Mouse (Mus musculus): ENCODE measurements at regions not wholly inside any gene's neighbourhood (a gene's known extent, or its start where the extent isn't known, plus 50 kb on each side); places are given as distances from the start of the nearest gene placed in this dataset.

- no peak overlapping the region for H3K4me3 ChIP-seq (ENCODE audit: low read depth, low read length)
- TF ChIP-seq EP300 (IDR thresholded peaks at IDR 0.05) (peak; percentile 41; the same call in 1 of the 2 replicates), CTCF (IDR thresholded peaks at IDR 0.05) (no peak)
- no peaks in the 10 kb centered on the region for H3K27me3 ChIP-seq (replicated peaks; ENCODE audit: insufficient read depth, low read length)
- H3K27ac ChIP-seq (ENCODE audit: low read length), result 0 out of 2 replicates have a peak overlapping the region, but pooled peaks have one; percentile 4
- no peak overlapping the region for H3K4me2 ChIP-seq (replicated peaks; ENCODE audit: low read depth, low read length)
- H3K36me3 ChIP-seq (ENCODE audit: insufficient read depth, low read length), result no peaks in the 10 kb centered on the region
- peak; percentile 31 for DNase-seq (ENCODE audit: low spot score)
- H3K9ac ChIP-seq (replicated peaks; ENCODE audit: low read depth), result no peak overlapping the region
- WGBS, result 37% methylated on average over 5 of the region's 5 CpGs
- ATAC-seq, result peak; percentile 58
- peaks cover 8% of the 10 kb centered on the region for H3K4me1 ChIP-seq (ENCODE audit: insufficient read depth, low read depth, low read length)
- H3K9me3 ChIP-seq (ENCODE audit: low read length), result no peaks in the 10 kb centered on the region
Observed at GRCm38 (mm10) chr13:28531534-28531999, 274.2 kb downstream of the Gm11361 start.

- Histone ChIP-seq H3K27ac (ENCODE audit: low read length) (no peak overlapping the region), H3K9ac (replicated peaks; ENCODE audit: low read depth) (no peak overlapping the region), H3K36me3 (ENCODE audit: insufficient read depth, low read length) (no peaks in the 10 kb centered on the region), H3K4me2 (replicated peaks; ENCODE audit: low read depth, low read length) (no peak overlapping the region), H3K27me3 (replicated peaks; ENCODE audit: insufficient read depth, low read length) (no peaks in the 10 kb centered on the region), H3K4me1 (ENCODE audit: insufficient read depth, low read depth, low read length) (peaks cover 8% of the 10 kb centered on the region), H3K9me3 (ENCODE audit: low read length) (no peaks in the 10 kb centered on the region), H3K4me3 (ENCODE audit: low read depth, low read length) (no peak overlapping the region)
- TF ChIP-seq EP300 (IDR thresholded peaks at IDR 0.05) (no peak), CTCF (IDR thresholded peaks at IDR 0.05) (no peak)
- DNase-seq (ENCODE audit: low spot score) (no peak), ATAC-seq (no peak)
- 22% methylated on average over 3 of the region's 3 CpGs for WGBS
Observed at GRCm38 (mm10) chr13:28530947-28531346, 273.6 kb downstream of the Gm11361 start.

DNA sequence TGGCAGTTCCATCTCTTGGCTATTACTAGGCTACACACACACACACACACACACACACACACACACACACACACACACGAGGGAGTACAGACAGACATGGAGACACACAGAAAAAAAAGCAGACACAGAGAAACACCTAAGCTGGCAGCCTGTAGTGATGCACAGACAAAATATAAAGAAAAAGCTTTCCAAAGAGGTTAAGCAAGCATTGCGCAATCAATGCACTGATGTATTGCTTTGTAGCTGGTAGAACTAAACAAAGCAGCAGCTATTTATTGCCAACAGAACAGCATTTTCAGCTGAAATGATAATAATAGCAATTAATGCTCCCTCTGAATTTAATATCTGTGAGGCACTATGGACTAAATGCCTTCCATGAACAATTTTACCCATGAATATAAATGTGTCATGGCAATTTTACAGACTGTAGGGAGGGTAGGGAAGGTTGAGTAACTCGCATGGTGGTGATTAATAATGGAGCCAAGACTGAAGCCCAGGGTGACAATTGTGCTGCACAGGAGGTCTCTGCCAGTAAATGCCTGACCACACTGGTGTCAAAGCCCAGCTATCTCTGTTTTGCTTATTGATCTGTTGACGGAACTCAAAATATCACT is 271.7 kb downstream of the Gm11361 start:
- TF ChIP-seq EP300 (IDR thresholded peaks at IDR 0.05) (no peak), CTCF (IDR thresholded peaks at IDR 0.05) (no peak)
- DNase-seq (ENCODE audit: low spot score) (peak; percentile 54), ATAC-seq (no peak)
- no peaks in the 10 kb centered on the region for H3K9me3 ChIP-seq (ENCODE audit: low read length)
- 70% methylated on average over 4 of the region's 4 CpGs for WGBS
- H3K36me3 ChIP-seq (ENCODE audit: insufficient read depth, low read length), result no peaks in the 10 kb centered on the region
- H3K4me1 ChIP-seq (ENCODE audit: insufficient read depth, low read depth, low read length), result peaks cover 8% of the 10 kb centered on the region
- no peak overlapping the region for H3K27ac ChIP-seq (ENCODE audit: low read length)
- H3K9ac ChIP-seq (replicated peaks; ENCODE audit: low read depth), result no peak overlapping the region
- H3K4me3 ChIP-seq (ENCODE audit: low read depth, low read length), result no peak overlapping the region
- no peaks in the 10 kb centered on the region for H3K27me3 ChIP-seq (replicated peaks; ENCODE audit: insufficient read depth, low read length)
- H3K4me2 ChIP-seq (replicated peaks; ENCODE audit: low read depth, low read length), result no peak overlapping the region

DNA sequence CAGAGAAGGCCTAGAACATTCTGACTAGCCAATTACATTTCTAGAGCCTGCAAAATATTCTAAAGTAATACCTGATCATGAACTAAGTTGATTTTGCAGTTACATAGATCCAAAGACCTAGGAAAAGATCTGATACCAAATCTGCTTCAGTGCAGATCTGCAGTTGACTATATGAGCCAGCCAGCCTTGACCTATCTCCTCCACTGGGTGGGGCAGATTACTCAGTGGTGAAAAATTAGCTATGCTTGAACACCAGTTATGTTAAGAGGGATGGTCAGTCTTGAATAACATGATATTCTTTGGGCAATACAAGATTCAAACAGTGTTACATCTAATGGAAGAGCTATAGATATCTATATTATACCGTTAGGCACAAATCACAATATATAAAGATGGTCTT is 269.0 kb downstream of the Gm11361 start:
- no peak overlapping the region for H3K27ac ChIP-seq (ENCODE audit: low read length)
- no peaks in the 10 kb centered on the region; the same call in 1 of the 2 replicates for H3K4me1 ChIP-seq (ENCODE audit: insufficient read depth, low read depth, low read length)
- H3K36me3 ChIP-seq (ENCODE audit: insufficient read depth, low read length), result no peaks in the 10 kb centered on the region
- DNase-seq (ENCODE audit: low spot score), result no peak
- H3K9ac ChIP-seq (replicated peaks; ENCODE audit: low read depth), result no peak overlapping the region
- no peak for ATAC-seq
- no peaks in the 10 kb centered on the region for H3K9me3 ChIP-seq (ENCODE audit: low read length)
- no peaks in the 10 kb centered on the region for H3K27me3 ChIP-seq (replicated peaks; ENCODE audit: insufficient read depth, low read length)
- H3K4me3 ChIP-seq (ENCODE audit: low read depth, low read length), result no peak overlapping the region
- 100% methylated on average over 1 of the region's 1 CpGs for WGBS
- H3K4me2 ChIP-seq (replicated peaks; ENCODE audit: low read depth, low read length), result no peak overlapping the region
- TF ChIP-seq EP300 (IDR thresholded peaks at IDR 0.05) (no peak), CTCF (IDR thresholded peaks at IDR 0.05) (peak; percentile 32)

GRCm38 (mm10) chr13:28524411-28524810 is 267.1 kb downstream of the Gm11361 start:
- Histone ChIP-seq H3K4me1 (ENCODE audit: insufficient read depth, low read depth, low read length) (no peaks in the 10 kb centered on the region; the same call in 1 of the 2 replicates), H3K36me3 (ENCODE audit: insufficient read depth, low read length) (no peaks in the 10 kb centered on the region), H3K9ac (replicated peaks; ENCODE audit: low read depth) (no peak overlapping the region), H3K9me3 (ENCODE audit: low read length) (no peaks in the 10 kb centered on the region), H3K27ac (ENCODE audit: low read length) (no peak overlapping the region), H3K27me3 (replicated peaks; ENCODE audit: insufficient read depth, low read length) (no peaks in the 10 kb centered on the region), H3K4me2 (replicated peaks; ENCODE audit: low read depth, low read length) (no peak overlapping the region), H3K4me3 (ENCODE audit: low read depth, low read length) (no peak overlapping the region)
- ATAC-seq, result no peak
- 89% methylated on average over 3 of the region's 3 CpGs for WGBS
- no peak for DNase-seq (ENCODE audit: low spot score)
- TF ChIP-seq EP300 (IDR thresholded peaks at IDR 0.05) (no peak), CTCF (IDR thresholded peaks at IDR 0.05) (no peak)

DNA sequence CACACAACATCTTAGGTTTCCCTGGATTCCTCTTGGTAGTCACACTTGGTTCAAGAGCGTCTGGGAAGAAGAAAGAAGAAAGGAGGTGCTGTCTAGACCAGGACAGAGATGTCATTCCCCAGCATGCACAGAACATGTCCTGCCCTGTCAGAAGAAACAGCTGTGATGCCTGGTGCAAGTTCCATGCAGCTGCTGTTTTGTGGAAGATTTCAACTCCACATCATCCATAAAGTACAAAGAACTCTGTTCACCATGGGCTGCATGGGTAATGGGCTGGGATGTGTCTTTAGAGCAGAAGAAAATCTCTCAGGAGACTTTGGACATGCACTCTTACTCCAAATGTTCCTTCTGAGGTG is 262.8 kb downstream of the Gm11361 start:
- Histone ChIP-seq H3K4me1 (ENCODE audit: insufficient read depth, low read depth, low read length) (no peaks in the 10 kb centered on the region; the same call in 1 of the 2 replicates), H3K9me3 (ENCODE audit: low read length) (no peaks in the 10 kb centered on the region), H3K9ac (replicated peaks; ENCODE audit: low read depth) (no peak overlapping the region), H3K27ac (ENCODE audit: low read length) (no peak overlapping the region), H3K36me3 (ENCODE audit: insufficient read depth, low read length) (no peaks in the 10 kb centered on the region), H3K4me2 (replicated peaks; ENCODE audit: low read depth, low read length) (no peak overlapping the region), H3K27me3 (replicated peaks; ENCODE audit: insufficient read depth, low read length) (no peaks in the 10 kb centered on the region), H3K4me3 (ENCODE audit: low read depth, low read length) (no peak overlapping the region)
- 30% methylated on average over 1 of the region's 1 CpGs for WGBS
- DNase-seq (ENCODE audit: low spot score) (no peak), ATAC-seq (no peak)
- no peak for TF ChIP-seq CTCF (IDR thresholded peaks at IDR 0.05)
- TF ChIP-seq EP300 (IDR thresholded peaks at IDR 0.05), result no peak

All from lung, postnatal 0 days (tissue).